Mouse (Mus musculus) heart, postnatal 36 days (tissue): Measurements from ENCODE around the gene Gm21988. TPM values are rescaled to one million over a fixed set of nuclear protein-coding genes. Genes with fewer than 3 reads are reported as not detected.

ENCODE experiments used
- DNase-seq, 2 experiments: peaks; one replicate each; pipeline ENCODE4 v3.0.0; 2021 to 2022
- intact Hi-C: fragments of 180-260 bp; cut with DNase I; formaldehyde crosslinking; loops from one replicate; pipeline ENCODE4 v1.15.1; 2025
- total RNA-seq, 2 experiments: library from RNA; stranded (reverse); gene quantifications; 2 replicates each; pipeline ENCODE4 v1.2.3; 2021

The Gm21988 gene
- total RNA-seq, 2 experiments from 2014 or later = 2.1 to 3.3 TPM

DNA sequence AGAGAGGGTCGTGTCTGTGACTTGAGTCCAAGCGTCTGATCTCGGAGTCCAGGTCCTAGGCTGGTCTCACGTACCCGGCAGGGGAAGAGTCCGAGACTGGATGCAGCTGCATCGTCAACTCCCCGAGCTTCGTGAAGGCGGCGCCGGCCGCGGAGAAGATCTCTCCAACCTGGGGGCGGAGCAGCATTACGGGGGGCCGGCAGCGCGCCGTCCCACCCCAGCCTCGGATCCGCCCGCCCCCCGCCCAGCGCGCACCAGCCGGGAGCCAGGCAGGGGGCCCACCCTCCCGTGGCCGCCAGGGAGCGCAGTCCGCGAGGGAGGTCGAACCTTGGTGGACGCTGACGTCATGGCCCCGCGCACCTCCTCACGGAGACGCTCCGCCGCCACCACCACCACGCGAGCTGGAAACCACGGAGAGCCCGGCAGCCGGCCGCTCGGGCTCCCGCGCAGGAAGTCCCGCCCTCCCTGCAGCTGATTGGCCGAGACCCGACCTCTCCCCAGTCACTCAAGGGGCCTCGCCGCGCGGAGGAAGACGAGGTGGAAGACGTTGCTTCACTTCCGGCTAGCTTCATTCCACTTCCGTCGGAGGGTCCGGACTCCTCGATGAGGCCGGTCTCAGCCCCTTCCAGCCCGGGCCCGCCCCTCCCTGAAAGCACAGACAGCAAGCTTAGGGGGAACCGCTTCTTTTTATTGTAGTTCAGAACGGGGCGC lies 2.0 kb downstream of the Gm21988 start, which contains the start of gene 0610010K14Rik:
Gene 0610010K14Rik (minus strand): TSS at position 458 of the 711 bp plus-strand sequence.
- intact Hi-C loops = loop anchor here (10.0 kb wide), 2 partner anchors 407 to 823 kb away; partner anchors contain the start of genes Kdm6b, Rnf167 and Slc25a11
- DNase-seq = peak; percentile 99

DNA sequence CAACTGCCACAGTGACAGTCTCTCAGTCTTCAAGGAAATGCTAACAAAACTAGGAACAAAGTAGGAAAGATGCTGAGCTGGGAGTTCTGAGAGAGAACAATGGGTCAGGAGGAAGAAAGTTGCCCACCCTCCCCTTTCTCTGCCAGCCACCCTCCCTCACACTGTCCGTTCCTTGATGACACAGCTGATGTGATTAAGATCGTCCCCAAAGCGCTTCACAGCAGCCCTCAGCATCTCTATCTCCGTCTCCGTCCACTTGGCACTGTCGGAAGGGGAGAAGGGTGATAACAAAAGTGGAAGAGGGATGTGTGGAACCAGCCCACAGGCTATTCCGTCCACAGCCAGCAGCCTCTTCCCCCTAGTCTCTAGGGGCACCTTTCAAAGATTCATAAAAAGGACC lies 2.9 kb downstream of the Gm21988 start:
- intact Hi-C loops = loop anchor here (10.0 kb wide), 2 partner anchors 408 to 822 kb away; partner anchors contain the start of genes Kdm6b, Rnf167 and Slc25a11
- DNase-seq = peak in 1 of 2 experiments; percentile 32

DNA sequence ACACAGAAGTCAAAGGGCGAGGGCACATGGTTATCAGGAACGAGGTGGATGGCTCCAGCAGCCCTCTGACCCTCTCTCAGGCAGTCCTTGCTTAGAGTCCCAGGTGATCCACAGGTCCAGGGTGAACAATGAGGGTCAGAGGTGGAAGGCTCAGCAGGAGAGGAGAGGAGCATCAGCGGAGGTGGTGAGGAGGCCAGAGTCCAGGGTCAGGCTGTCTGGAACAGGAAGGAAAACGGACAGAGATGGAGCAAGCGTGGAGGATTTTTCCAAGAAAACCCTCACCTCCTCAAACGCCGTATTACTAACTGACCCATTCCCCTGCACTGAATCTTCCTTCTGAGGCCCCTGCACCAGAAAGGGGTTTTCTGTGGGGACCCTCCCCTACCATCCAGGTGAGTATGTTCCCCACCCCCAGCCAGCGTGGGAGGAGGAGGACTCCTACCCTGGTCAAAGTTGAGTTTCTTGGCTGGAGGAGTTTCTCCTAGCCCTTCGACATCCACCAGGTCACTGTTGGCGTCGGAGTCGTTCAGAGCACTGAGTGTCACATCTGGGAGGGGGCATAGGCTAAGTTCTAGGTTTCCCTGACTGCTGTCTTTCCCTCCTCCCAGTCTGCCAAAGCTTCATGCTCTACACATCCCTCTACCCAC lies 4.3 kb downstream of the Gm21988 start:
- intact Hi-C loops = loop anchor here (10.0 kb wide), 2 partner anchors 409 to 821 kb away; partner anchors contain the start of genes Kdm6b, Rnf167 and Slc25a11
- DNase-seq = no peak

DNA sequence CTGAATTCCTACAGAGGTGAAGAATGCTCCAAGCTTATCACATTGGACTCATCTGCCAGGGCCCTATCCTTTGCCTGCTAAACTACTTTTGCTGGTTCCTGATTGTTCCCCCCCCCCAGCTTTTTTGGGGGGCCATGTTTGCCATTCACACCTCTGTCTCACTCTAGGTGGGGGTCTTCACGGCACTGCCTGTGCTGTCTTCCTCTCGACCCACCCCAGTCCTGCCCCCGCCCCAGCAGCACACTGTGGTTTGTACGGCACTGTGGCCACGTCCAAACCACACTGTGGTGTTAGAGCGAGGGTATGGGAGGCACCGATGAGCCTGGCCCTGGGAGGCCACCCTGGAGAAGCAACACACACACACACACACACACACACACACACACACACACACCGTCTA lies 5.1 kb downstream of the Gm21988 start:
- no peak for DNase-seq
- intact Hi-C loops = loop anchor here (10.0 kb wide), 2 partner anchors 410 to 820 kb away; partner anchors contain the start of genes Kdm6b, Rnf167 and Slc25a11

- DNase-seq = peak; percentile 51 to 59
- intact Hi-C loops = loop anchor here (10.0 kb wide), 2 partner anchors 411 to 819 kb away; partner anchors contain the start of genes Kdm6b, Rnf167 and Slc25a11
These were observed 5.6 kb downstream of the Gm21988 start for GRCm38 (mm10) chr11:70234037-70234436.

DNA sequence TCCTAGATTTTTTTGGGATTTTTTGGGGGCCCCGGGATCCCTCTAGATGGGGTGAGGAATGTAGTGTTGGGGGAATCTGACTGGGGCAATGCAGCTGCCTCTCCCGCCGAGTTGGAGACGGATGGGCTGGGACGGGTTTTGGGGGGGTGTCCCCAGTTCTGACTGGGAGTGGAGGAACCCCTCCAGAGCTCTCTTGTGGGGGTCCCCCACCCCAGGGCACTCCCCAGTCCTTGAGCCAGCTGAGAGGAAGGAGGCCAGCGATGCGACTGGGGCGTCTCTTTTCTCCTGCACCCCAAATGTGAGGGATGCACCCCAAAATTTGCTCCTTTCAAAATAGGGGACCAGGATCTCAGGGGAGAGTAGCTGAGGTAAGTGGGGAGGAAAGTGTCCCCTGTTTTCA lies 6.6 kb downstream of the Gm21988 start:
- peak in 1 of 2 experiments; percentile 28 for DNase-seq
- intact Hi-C loops = loop anchor here (10.0 kb wide), 2 partner anchors 412 to 818 kb away; partner anchors contain the start of genes Kdm6b, Rnf167 and Slc25a11

GRCm38 (mm10) chr11:70232546-70232945 lies 7.1 kb downstream of the Gm21988 start:
- intact Hi-C loops = loop anchor here (10.0 kb wide), 2 partner anchors 412 to 818 kb away; partner anchors contain the start of genes Kdm6b, Rnf167 and Slc25a11
- peak; percentile 63 to 82 for DNase-seq

GRCm38 (mm10) chr11:70230239-70230727 lies 9.3 kb downstream of the Gm21988 start:
- intact Hi-C loops = loop anchor here (1.0 to 10.0 kb wide), 3 partner anchors 9 to 815 kb away; partner anchors contain the start of genes Kdm6b, Rnf167, Slc16a13 and Slc25a11
- DNase-seq = peak; percentile 91 to 92

DNA sequence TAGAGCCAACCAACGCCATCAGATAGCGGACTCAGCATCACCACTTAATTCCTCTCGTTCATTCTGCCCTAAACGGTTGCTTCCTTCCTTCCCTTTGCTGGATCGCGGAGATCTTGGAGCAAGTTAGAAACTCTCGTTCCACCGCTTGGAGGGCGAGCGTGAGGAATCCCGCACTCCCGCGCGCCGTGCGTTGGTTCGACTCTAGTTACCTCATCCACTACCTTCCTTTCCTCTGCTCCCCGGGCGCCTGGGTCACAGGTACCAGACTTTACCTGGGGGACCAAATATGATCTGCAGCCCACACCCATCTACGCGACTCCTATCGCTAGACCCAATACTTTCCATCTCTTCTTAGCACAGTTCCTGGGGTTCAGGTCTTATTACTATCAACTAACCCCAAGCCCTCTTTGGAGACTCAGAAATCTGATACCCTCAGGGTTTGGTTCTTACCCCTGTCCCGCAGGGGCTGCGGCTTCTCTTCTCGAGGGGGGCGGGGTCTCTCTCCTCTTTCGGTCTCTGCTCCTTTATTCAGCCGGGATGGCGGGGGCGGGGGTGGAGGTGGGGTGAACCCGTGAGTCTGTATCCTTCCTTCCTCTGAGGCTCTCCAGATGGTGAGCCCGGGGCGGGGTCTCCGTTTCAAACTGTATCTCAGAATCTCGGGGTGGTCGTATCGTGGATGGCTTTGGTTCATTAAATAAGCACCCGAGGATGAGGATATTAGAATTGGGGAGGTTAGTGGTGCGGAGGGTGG lies 10.2 kb downstream of the Gm21988 start, which contains the start of gene Bcl6b:
Gene Bcl6b (minus strand): TSS at position 539 of the 751 bp plus-strand sequence.
- DNase-seq = peak in 1 of 2 experiments; percentile 62
- intact Hi-C loops = loop anchor here (1.0 to 10.0 kb wide), 3 partner anchors 8 to 815 kb away; partner anchors contain the start of genes Kdm6b, Rnf167, Slc16a13 and Slc25a11

GRCm38 (mm10) chr11:70228828-70229227 lies 10.8 kb downstream of the Gm21988 start:
- peak; percentile 88 to 90 for DNase-seq
- intact Hi-C loops = no loop called here

DNA sequence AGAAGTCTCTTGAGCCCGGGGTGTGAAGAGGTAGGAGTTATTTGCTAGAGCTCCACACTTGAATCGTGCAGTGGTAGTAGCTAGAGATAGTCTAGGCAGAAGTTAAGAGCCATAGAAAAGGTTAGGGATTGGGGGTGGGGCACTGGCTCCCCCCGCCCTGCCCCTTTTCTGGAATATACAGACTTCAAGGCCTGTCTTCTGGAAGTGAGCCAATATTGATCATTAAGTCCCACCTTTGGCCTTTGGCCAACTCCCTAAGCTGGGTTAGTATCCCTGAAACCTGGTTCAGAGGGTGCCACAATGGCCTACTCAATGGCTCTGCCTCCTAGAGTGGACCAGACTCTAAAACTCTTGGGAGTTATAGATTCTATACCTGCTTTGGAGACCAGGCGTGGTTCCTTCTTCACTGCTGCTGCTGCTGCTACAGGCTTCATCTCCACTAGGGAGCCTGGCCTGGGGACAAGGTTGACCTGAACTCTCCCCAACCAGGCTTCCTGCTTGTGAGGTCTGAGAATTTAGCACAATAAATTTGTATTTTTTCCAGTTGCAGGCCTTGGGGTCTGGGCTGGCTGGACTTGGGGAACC lies 11.9 kb downstream of the Gm21988 start:
- peak in 1 of 2 experiments; percentile 19 for DNase-seq
- intact Hi-C loops = no loop called here

DNA sequence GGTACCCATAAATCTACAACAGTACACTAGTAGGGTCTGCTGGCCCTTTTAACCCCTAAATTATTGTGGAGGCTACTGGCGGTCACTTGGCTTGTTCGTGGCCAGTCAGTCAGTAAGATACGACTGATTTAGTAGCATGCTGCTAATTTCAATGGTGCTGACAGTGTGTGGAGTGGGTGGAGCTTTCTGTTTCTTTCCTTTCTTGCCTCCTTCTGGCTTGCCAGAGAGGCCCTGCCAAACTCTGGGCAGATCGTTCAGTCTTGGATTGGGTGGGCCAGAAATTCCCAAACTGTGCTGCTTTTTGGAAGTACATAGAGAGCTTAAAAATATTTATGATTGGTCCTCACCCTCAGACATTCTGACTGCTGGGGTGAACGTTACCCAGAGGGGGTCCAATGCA lies 12.5 kb downstream of the Gm21988 start:
- peak in 1 of 2 experiments; percentile 23 for DNase-seq
- intact Hi-C loops = no loop called here

- no peak for DNase-seq
- intact Hi-C loops = no loop called here
These were observed 13.1 kb downstream of the Gm21988 start for GRCm38 (mm10) chr11:70226602-70226890.

GRCm38 (mm10) chr11:70225798-70226601 lies 13.6 kb downstream of the Gm21988 start:
- intact Hi-C loops = no loop called here
- DNase-seq = peak in 1 of 2 experiments; percentile 16

DNA sequence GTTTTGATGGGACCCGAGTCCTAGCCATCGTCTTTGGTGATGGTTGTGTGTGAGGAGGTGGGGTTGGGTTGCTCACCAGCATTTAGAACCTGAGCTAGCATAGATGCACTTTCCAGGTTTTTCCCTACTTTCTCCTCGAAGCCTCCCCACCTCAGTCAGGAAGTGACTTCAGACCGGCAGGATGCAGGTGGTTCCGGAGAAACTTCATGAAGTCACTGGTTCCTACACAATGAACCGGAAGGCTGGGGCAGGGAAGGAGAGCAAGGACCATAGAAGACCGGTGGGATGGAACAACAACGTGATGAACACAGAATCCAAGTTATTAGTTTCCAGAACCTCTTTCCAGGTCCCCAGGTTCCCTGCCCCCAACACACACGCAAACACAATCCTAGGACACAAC lies 15.9 kb downstream of the Gm21988 start:
- peak in 1 of 2 experiments; percentile 60 for DNase-seq
- intact Hi-C loops = no loop called here

DNA sequence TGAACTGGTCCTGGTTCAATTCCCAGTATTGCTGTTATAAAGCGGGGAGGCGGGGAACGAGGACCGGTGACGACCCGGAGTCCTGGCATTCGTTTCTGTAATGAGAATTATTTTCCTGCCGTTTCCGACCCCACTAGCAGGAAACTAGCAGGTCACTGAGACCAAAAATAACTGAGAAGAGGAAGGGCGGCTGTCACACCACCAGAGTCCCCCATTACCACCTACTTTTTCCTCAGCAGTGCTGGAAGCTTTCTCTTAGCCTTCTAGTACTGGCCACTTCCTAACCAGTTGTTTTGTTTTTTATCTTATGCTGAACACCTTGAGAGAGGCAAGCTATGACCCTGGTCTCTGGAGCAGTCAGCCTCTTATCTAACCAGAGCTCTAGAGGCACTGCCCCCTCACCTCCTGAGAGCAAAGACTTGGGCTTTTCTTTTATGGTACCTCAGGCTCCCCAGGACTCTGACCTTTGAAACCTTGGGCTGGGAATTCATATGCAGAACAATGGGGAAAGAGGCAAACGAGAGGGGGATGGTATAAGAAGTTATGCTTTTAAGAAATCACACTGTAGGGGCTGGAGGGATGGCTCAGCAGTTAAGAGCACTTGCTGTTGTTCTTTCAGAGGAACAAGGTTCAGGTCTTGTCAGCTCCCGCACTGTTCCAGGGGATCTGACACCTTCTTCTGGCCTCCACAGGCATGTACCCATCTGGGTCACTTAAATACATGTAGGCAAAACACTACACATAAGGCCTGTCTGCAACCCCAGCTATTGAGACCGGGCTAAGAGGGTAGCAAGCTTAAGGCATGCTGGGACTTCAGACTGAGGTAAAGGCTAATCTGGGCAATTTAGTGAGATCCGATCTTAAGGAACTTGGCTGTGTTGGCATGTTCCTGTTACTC lies 17.8 kb downstream of the Gm21988 start:
- intact Hi-C loops = loop anchor here (1.0 kb wide), 1 partner anchor 8 kb away; no protein-coding TSS in a partner anchor
- DNase-seq = peak in 1 of 2 experiments; percentile 48

GRCm38 (mm10) chr11:70220731-70221602 lies 18.7 kb downstream of the Gm21988 start, which contains the start of gene Slc16a13:
Gene Slc16a13 (minus strand): TSS chr11:70221064.
- intact Hi-C loops = loop anchor here (1.0 kb wide), 1 partner anchor 9 kb away; no protein-coding TSS in a partner anchor
- peak; percentile 88 to 89 for DNase-seq
